Comparison of ENCODE assay signal across 8 mouse cellular contexts in the genomic region with DNA sequence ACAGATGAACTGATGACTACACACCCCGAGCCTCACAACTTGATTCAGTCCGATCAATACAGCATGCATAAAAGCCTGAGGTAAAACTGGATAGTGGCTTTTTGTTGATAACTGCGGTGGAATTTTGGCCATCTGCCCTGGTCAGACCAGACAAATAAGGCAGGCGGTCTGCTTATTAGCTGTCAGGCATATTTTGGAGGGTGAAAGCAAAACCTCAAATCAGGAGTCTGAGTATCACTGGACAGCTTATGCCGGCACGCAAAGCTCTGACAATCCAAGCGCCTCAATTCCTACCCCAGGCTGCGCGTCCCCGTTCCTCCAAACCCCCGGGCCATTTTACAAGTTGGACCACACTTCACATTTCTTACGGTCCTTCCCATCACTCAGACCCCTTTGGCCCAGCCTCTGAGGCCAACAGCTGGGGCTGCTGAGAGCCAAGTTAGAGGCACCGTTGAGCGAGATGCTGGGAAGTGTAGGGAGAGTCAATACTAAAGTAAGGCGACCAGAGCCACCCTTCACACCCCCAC. TPM values are rescaled to one million over a fixed set of nuclear protein-coding genes. Genes with fewer than 3 reads are reported as not detected.
DNase-seq lines count a peak whose midpoint lies in the region; ATAC-seq and TF ChIP-seq lines count a peak whose summit lies in the region.

No protein-coding gene starts in this region.

- DNase-seq in adrenal gland, adult 2 months, result peak; percentile 28
- DNase-seq in adrenal gland, adult 8-10 months, result no peak
- peak; percentile 16 for DNase-seq in adrenal gland, postnatal 25 days
- no peak for DNase-seq in hindbrain, embryonic 11.5 days (ENCODE audit: low spot score)
- no peak for DNase-seq in layer of hippocampus, adult 9-10 months (ENCODE audit: low spot score)

- no peaks in the 10 kb centered on the region for H3K27me3 ChIP-seq in forebrain, embryonic 13.5 days
- no peaks in the 10 kb centered on the region; the same call in 1 of the 2 replicates for H3K27me3 ChIP-seq in hindbrain, embryonic 11.5 days (ENCODE audit: control insufficient read depth, insufficient read depth, low read length)
- peaks cover 19% of the 10 kb centered on the region for H3K27me3 ChIP-seq in liver, embryonic 16.5 days (ENCODE audit: control insufficient read depth, insufficient read depth, low read depth, low read length)

- H3K27ac ChIP-seq in forebrain, embryonic 13.5 days, result no peak overlapping the region
- no peak overlapping the region for H3K27ac ChIP-seq in hindbrain, embryonic 11.5 days (ENCODE audit: low read depth, low read length)
- no peak overlapping the region for H3K27ac ChIP-seq in liver, embryonic 16.5 days (ENCODE audit: low read length)
- H3K27ac ChIP-seq in olfactory bulb, adult 2 months (ENCODE audit: insufficient read depth, low read depth, low read length), result no peak overlapping the region

- 2% methylated on average over 15 of the region's 15 CpGs for WGBS in forebrain, embryonic 13.5 days
- 8% methylated on average over 15 of the region's 15 CpGs for WGBS in hindbrain, embryonic 11.5 days
- WGBS in liver, embryonic 16.5 days (ENCODE audit: insufficient replicate concordance), result 12% methylated on average over 15 of the region's 15 CpGs
- 4% methylated on average over 15 of the region's 15 CpGs for WGBS in olfactory bulb, adult 2 months

- no peak for TF ChIP-seq CTCF in olfactory bulb, adult 2 months (IDR thresholded peaks at IDR 0.05; ENCODE audit: insufficient read depth, low read depth, low read length)

- no peaks in the 10 kb centered on the region for H3K36me3 ChIP-seq in forebrain, embryonic 13.5 days (ENCODE audit: poor library complexity, severe bottlenecking)
- H3K36me3 ChIP-seq in hindbrain, embryonic 11.5 days (ENCODE audit: control insufficient read depth, insufficient read depth, low read length), result no peaks in the 10 kb centered on the region
- no peaks in the 10 kb centered on the region for H3K36me3 ChIP-seq in liver, embryonic 16.5 days (ENCODE audit: control insufficient read depth, insufficient read depth)

- peaks cover 11% of the 10 kb centered on the region for H3K4me1 ChIP-seq in forebrain, embryonic 13.5 days
- peaks cover 3% of the 10 kb centered on the region for H3K4me1 ChIP-seq in hindbrain, embryonic 11.5 days (replicated peaks; ENCODE audit: control insufficient read depth, insufficient read depth, low read length)
- H3K4me1 ChIP-seq in liver, embryonic 16.5 days (ENCODE audit: control insufficient read depth, low read depth, low read length), result peaks cover 7% of the 10 kb centered on the region
- H3K4me1 ChIP-seq in olfactory bulb, adult 2 months (ENCODE audit: control insufficient read depth, insufficient read depth, low read length), result peaks cover 7% of the 10 kb centered on the region

- peak overlapping the region; percentile 77 for H3K9ac ChIP-seq in forebrain, embryonic 13.5 days
- H3K9ac ChIP-seq in hindbrain, embryonic 11.5 days (ENCODE audit: low read depth, low read length), result peak overlapping the region; percentile 75
- H3K9ac ChIP-seq in liver, embryonic 16.5 days (ENCODE audit: low read depth, low read length), result no peak overlapping the region

- ATAC-seq in forebrain, embryonic 13.5 days, result no peak
- no peak for ATAC-seq in hindbrain, embryonic 11.5 days (ENCODE audit: low FRiP score)
- no peak for ATAC-seq in liver, embryonic 16.5 days (ENCODE audit: low read depth)

- no peaks in the 10 kb centered on the region for H3K9me3 ChIP-seq in forebrain, embryonic 13.5 days (replicated peaks)
- H3K9me3 ChIP-seq in hindbrain, embryonic 11.5 days (ENCODE audit: control insufficient read depth, low read length), result no peaks in the 10 kb centered on the region
- H3K9me3 ChIP-seq in liver, embryonic 16.5 days (replicated peaks; ENCODE audit: control insufficient read depth, low read length), result no peaks in the 10 kb centered on the region

- peak overlapping the region; percentile 95 for H3K4me2 ChIP-seq in forebrain, embryonic 13.5 days
- peak overlapping the region; percentile 92 for H3K4me2 ChIP-seq in hindbrain, embryonic 11.5 days (replicated peaks; ENCODE audit: low read depth, low read length)
- peak overlapping the region; percentile 71 for H3K4me2 ChIP-seq in liver, embryonic 16.5 days (ENCODE audit: low read depth, low read length)

- TF ChIP-seq POLR2A in olfactory bulb, adult 2 months (IDR thresholded peaks at IDR 0.05; ENCODE audit: insufficient read depth, low read depth, low read length), result no peak

- peak overlapping the region; percentile 65 for H3K4me3 ChIP-seq in forebrain, embryonic 13.5 days
- peak overlapping the region; percentile 79 for H3K4me3 ChIP-seq in hindbrain, embryonic 11.5 days (ENCODE audit: low read depth, low read length)
- H3K4me3 ChIP-seq in liver, embryonic 16.5 days (ENCODE audit: low read depth, low read length), result peak overlapping the region; percentile 63
- peak overlapping the region; percentile 81 for H3K4me3 ChIP-seq in olfactory bulb, adult 2 months (ENCODE audit: insufficient read depth, low read depth, low read length)

RNA-seq across cellular contexts. Expression of a gene that starts 0.8 kb away (rescaled TPM):
- total RNA-seq in adrenal gland, adult 2 months (2021), result 10 to 100 TPM; 17.2 to 26.7 TPM
- 19.4 and 20.5 TPM in 2 replicates for polyA plus RNA-seq in adrenal gland, adult 2 months (2012; rRNA removed)
- 10 to 100 TPM; 18.9 to 39.9 (median 33.1) TPM for total RNA-seq in adrenal gland, adult 8-10 months (2022)
- total RNA-seq in adrenal gland, postnatal 25 days (2021), result 24.3 and 27.1 TPM in 2 replicates
- 32.3 and 38.1 TPM in 2 replicates for polyA plus RNA-seq in forebrain, embryonic 13.5 days (2015; fragmentation: Nextera tagmentation; extraction: Ambion mirVana)
- 37.6 and 50.0 TPM in 2 replicates for polyA plus RNA-seq in hindbrain, embryonic 11.5 days (2014; fragmentation: Nextera tagmentation; extraction: Ambion mirVana)
- 3.3 and 3.9 TPM in 2 replicates for polyA plus RNA-seq in liver, embryonic 16.5 days (2015; fragmentation: Nextera tagmentation; extraction: Ambion mirVana)
- 69.9 TPM in 1 of 2 replicates, not detected in the other for polyA plus RNA-seq in olfactory bulb, adult 2 months (2012; ENCODE audit: insufficient read depth, insufficient read length, low replicate concordance, missing spikeins)

RNA-seq across cellular contexts. Expression of a gene that starts 19.3 kb away (rescaled TPM):
- total RNA-seq in adrenal gland, adult 2 months (2021), result not detected
- not detected in 2 replicates for polyA plus RNA-seq in adrenal gland, adult 2 months (2012; rRNA removed)
- total RNA-seq in adrenal gland, adult 8-10 months (2022), result not detected
- not detected in 2 replicates for total RNA-seq in adrenal gland, postnatal 25 days (2021)
- not detected in 2 replicates for polyA plus RNA-seq in forebrain, embryonic 13.5 days (2015; fragmentation: Nextera tagmentation; extraction: Ambion mirVana)
- not detected in 2 replicates for polyA plus RNA-seq in hindbrain, embryonic 11.5 days (2014; fragmentation: Nextera tagmentation; extraction: Ambion mirVana)
- polyA plus RNA-seq in liver, embryonic 16.5 days (2015; fragmentation: Nextera tagmentation; extraction: Ambion mirVana), result not detected in 2 replicates
- not detected in 2 replicates for polyA plus RNA-seq in olfactory bulb, adult 2 months (2012; ENCODE audit: insufficient read depth, insufficient read length, low replicate concordance, missing spikeins)

RNA-seq across cellular contexts. Expression of a gene that starts 28.8 kb away (rescaled TPM):
- total RNA-seq in adrenal gland, adult 2 months (2021), result 1 to 10 TPM; 1.9 to 2.0 TPM
- 0.88 and 2.0 TPM in 2 replicates for polyA plus RNA-seq in adrenal gland, adult 2 months (2012; rRNA removed)
- 1 to 10 TPM in 1 of 4 experiments, under 1 TPM in 2, not detected in 1; 0.55 to 2.0 (median 0.71) TPM for total RNA-seq in adrenal gland, adult 8-10 months (2022)
- 0.61 TPM in 1 of 2 replicates, not detected in the other for total RNA-seq in adrenal gland, postnatal 25 days (2021)
- 1.3 and 2.1 TPM in 2 replicates for polyA plus RNA-seq in forebrain, embryonic 13.5 days (2015; fragmentation: Nextera tagmentation; extraction: Ambion mirVana)
- 2.0 and 2.7 TPM in 2 replicates for polyA plus RNA-seq in hindbrain, embryonic 11.5 days (2014; fragmentation: Nextera tagmentation; extraction: Ambion mirVana)
- polyA plus RNA-seq in liver, embryonic 16.5 days (2015; fragmentation: Nextera tagmentation; extraction: Ambion mirVana), result 17.1 and 19.9 TPM in 2 replicates
- not detected in 2 replicates for polyA plus RNA-seq in olfactory bulb, adult 2 months (2012; ENCODE audit: insufficient read depth, insufficient read length, low replicate concordance, missing spikeins)

Comparison
In these comparisons a context has a peak if more than half of its experiments do, and no peak if none do; other contexts are left out.
1. DNase-seq: peak in adrenal gland, adult 2 months (single experiment) and adrenal gland, postnatal 25 days (single experiment); none in adrenal gland, adult 8-10 months (single experiment), hindbrain, embryonic 11.5 days (single experiment) and layer of hippocampus, adult 9-10 months (single experiment).
2. Peak in every context shown above with its lines, with median percentiles within 50 percentile points of each other: H3K4me2 ChIP-seq and H3K4me3 ChIP-seq.